Mouse (Mus musculus): Measurements from ENCODE around the gene Prkn. TPM values are rescaled to one million over a fixed set of nuclear protein-coding genes. Genes with fewer than 3 reads are reported as not detected.

The Prkn gene
- total RNA-seq, 2 experiments from 2014 or later, result 0.85 to 1.9 TPM

- no peak for ATAC-seq (replicated peaks; ENCODE audit: low FRiP score, poor library complexity, severe bottlenecking)
Measured at GRCm38 (mm10) chr17:11861178-11861577, 1021.0 kb downstream of the Prkn start.

- no peak for ATAC-seq (replicated peaks; ENCODE audit: low FRiP score, poor library complexity, severe bottlenecking)
Measured at GRCm38 (mm10) chr17:11862360-11862759, 1022.2 kb downstream of the Prkn start.

GRCm38 (mm10) chr17:11863017-11863416 lies 1022.8 kb downstream of the Prkn start:
- ATAC-seq (replicated peaks; ENCODE audit: low FRiP score, poor library complexity, severe bottlenecking), result no peak

- ATAC-seq (replicated peaks; ENCODE audit: low FRiP score, poor library complexity, severe bottlenecking), result no peak
Measured at GRCm38 (mm10) chr17:11866231-11866630, 1026.0 kb downstream of the Prkn start.

GRCm38 (mm10) chr17:11867334-11868095 lies 1027.3 kb downstream of the Prkn start:
- ATAC-seq (replicated peaks; ENCODE audit: low FRiP score, poor library complexity, severe bottlenecking), result no peak

GRCm38 (mm10) chr17:11870546-11870945 lies 1030.4 kb downstream of the Prkn start:
- no peak for ATAC-seq (replicated peaks; ENCODE audit: low FRiP score, poor library complexity, severe bottlenecking)

GRCm38 (mm10) chr17:11876240-11876639 lies 1036.1 kb downstream of the Prkn start:
- ATAC-seq (replicated peaks; ENCODE audit: low FRiP score, poor library complexity, severe bottlenecking), result no peak

- ATAC-seq (replicated peaks; ENCODE audit: low FRiP score, poor library complexity, severe bottlenecking), result no peak
Measured at GRCm38 (mm10) chr17:11881110-11881820, 1041.1 kb downstream of the Prkn start.

- no peak for ATAC-seq (replicated peaks; ENCODE audit: low FRiP score, poor library complexity, severe bottlenecking)
Measured at GRCm38 (mm10) chr17:11885601-11886000, 1045.4 kb downstream of the Prkn start.

- ATAC-seq (replicated peaks; ENCODE audit: low FRiP score, poor library complexity, severe bottlenecking), result no peak
Measured at GRCm38 (mm10) chr17:11886963-11887362, 1046.8 kb downstream of the Prkn start.

- ATAC-seq (replicated peaks; ENCODE audit: low FRiP score, poor library complexity, severe bottlenecking), result no peak
Measured at GRCm38 (mm10) chr17:11887591-11888205, 1047.5 kb downstream of the Prkn start.

GRCm38 (mm10) chr17:11888806-11889205 lies 1048.6 kb downstream of the Prkn start:
- no peak for ATAC-seq (replicated peaks; ENCODE audit: low FRiP score, poor library complexity, severe bottlenecking)

- ATAC-seq (replicated peaks; ENCODE audit: low FRiP score, poor library complexity, severe bottlenecking), result no peak
Measured at GRCm38 (mm10) chr17:11900300-11900699, 1060.1 kb downstream of the Prkn start.

- ATAC-seq (replicated peaks; ENCODE audit: low FRiP score, poor library complexity, severe bottlenecking), result no peak
Measured at GRCm38 (mm10) chr17:11901731-11902130, 1061.5 kb downstream of the Prkn start.

- ATAC-seq (replicated peaks; ENCODE audit: low FRiP score, poor library complexity, severe bottlenecking), result no peak
Measured at GRCm38 (mm10) chr17:11903001-11903400, 1062.8 kb downstream of the Prkn start.

- no peak for ATAC-seq (replicated peaks; ENCODE audit: low FRiP score, poor library complexity, severe bottlenecking)
Measured at GRCm38 (mm10) chr17:11910668-11911398, 1070.6 kb downstream of the Prkn start.

- no peak for ATAC-seq (replicated peaks; ENCODE audit: low FRiP score, poor library complexity, severe bottlenecking)
Measured at GRCm38 (mm10) chr17:11912136-11912535, 1072.0 kb downstream of the Prkn start.

- ATAC-seq (replicated peaks; ENCODE audit: low FRiP score, poor library complexity, severe bottlenecking), result no peak
Measured at GRCm38 (mm10) chr17:11912872-11913365, 1072.7 kb downstream of the Prkn start.

GRCm38 (mm10) chr17:11913620-11914019 lies 1073.4 kb downstream of the Prkn start:
- no peak for ATAC-seq (replicated peaks; ENCODE audit: low FRiP score, poor library complexity, severe bottlenecking)

GRCm38 (mm10) chr17:11914451-11914850 lies 1074.3 kb downstream of the Prkn start:
- ATAC-seq (replicated peaks; ENCODE audit: low FRiP score, poor library complexity, severe bottlenecking), result no peak
